Mouse (Mus musculus): ENCODE results near the gene Map7d3.

Map7d3 gene

GRCm38 (mm10) chrX:56755646-56756045, 66.5 kb downstream of the Map7d3 start:
- Histone ChIP-seq H3K27me3 (ENCODE audit: control insufficient read depth, insufficient read depth, low read length, poor library complexity, severe bottlenecking) (no peaks in the 10 kb centered on the region), H3K36me3 (ENCODE audit: control insufficient read depth, insufficient read depth, low read length, poor library complexity, severe bottlenecking) (no peaks in the 10 kb centered on the region)
- peak; percentile 24 for DNase-seq (ENCODE audit: low read depth, low spot score)

DNA sequence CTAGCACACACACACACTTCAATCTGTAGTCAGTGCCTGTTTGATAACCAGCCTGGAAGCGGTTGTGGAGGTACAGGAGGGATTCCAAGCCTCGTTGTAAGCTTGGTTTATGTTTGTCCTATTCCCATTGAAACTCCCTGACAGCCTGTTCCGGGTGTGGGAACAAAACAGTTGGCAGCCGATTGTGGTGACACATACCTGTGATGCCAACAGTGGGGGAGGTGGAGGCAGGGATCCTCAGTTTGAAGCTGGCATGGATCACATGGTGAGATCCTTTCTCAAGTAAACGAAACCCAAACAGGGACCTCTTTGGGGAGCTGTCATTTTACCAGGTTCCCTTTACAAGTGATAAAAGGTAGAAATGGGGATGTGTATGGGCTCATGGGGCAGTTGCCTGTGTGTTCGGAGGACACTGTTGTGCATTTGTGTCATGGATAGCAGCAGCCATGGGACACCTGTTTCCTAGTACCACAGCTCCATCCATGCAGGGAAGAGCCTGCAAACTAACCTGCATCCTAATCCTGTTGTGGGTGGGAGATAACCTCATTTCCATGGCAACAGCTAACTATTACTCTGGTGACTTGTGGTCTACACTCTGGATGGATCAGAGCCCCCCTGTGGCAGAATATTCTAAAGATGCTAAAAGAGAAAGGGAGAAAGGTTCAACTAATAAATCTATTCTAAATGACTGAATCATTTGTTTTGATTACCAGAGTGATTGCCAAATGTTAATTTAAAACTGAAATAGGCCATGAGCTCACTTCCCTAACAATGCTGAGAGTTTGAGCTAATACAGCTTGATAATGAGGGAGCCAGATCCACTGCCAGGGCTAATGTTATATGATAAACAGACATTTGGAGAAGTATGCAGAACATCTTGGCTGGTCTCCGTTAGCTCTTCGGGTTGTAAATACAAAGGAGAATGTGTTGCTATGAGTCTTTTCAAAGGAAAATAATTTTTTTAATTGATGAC, 68.5 kb downstream of the Map7d3 start:
- DNase-seq (ENCODE audit: low read depth, low spot score): no peak
- no peaks in the 10 kb centered on the region for H3K27me3 ChIP-seq (ENCODE audit: control insufficient read depth, insufficient read depth, low read length, poor library complexity, severe bottlenecking)
- no peaks in the 10 kb centered on the region for H3K36me3 ChIP-seq (ENCODE audit: control insufficient read depth, insufficient read depth, low read length, poor library complexity, severe bottlenecking)

GRCm38 (mm10) chrX:56752144-56752543, 70.0 kb downstream of the Map7d3 start:
- no peaks in the 10 kb centered on the region for H3K27me3 ChIP-seq (ENCODE audit: control insufficient read depth, insufficient read depth, low read length, poor library complexity, severe bottlenecking)
- no peak for DNase-seq (ENCODE audit: low read depth, low spot score)
- H3K36me3 ChIP-seq (ENCODE audit: control insufficient read depth, insufficient read depth, low read length, poor library complexity, severe bottlenecking): no peaks in the 10 kb centered on the region

DNA sequence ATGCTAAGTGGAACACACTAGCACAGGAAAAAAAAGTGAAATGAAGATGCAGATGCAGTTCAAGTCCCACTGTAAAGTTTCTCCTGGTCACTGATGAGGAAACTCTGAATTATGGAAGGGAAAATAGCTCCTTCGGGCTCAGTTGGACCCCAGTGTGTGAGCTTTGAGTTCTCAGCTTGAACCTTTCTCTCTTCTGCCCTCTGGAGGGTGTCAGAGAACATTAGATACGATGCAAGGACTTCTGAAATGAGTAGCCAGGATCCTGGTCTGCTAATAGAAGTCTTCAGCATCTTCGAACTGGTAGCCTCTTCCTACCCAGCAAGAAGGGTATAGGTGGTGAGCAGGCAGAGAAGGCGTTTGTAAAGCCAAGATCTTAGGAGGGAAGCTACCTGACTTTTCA, 70.6 kb downstream of the Map7d3 start:
- no peak for DNase-seq (ENCODE audit: low read depth, low spot score)
- no peaks in the 10 kb centered on the region for H3K36me3 ChIP-seq (ENCODE audit: control insufficient read depth, insufficient read depth, low read length, poor library complexity, severe bottlenecking)
- no peaks in the 10 kb centered on the region for H3K27me3 ChIP-seq (ENCODE audit: control insufficient read depth, insufficient read depth, low read length, poor library complexity, severe bottlenecking)

Measured in splenic B cell, adult 2 months (primary cell).